Mouse (Mus musculus): ENCODE measurements around the gene Arid3a. TPM values are rescaled to one million over a fixed set of nuclear protein-coding genes. Genes with fewer than 3 reads are reported as not detected.

Arid3a gene
- total and polyA plus RNA-seq, 3 experiments: 48.4 to 114 (median 94.4) TPM

- peaks cover 62 to 90% of the 10 kb centered on the region in 2 experiments for H3K36me3 ChIP-seq (replicated peaks in 1 of 2; ENCODE audit: control insufficient read depth in 1 of 2, insufficient read depth in 1 of 2, low read length in 1 of 2)
Observed at GRCm38 (mm10) chr10:79972831-79973230, 46.0 kb downstream of the Arid3a start.

GRCm38 (mm10) chr10:79974087-79974486 lies 47.2 kb downstream of the Arid3a start:
- in situ Hi-C loops (cut with MboI; ENCODE audit: low pct_ligation_motif_present, low pct_unique_long_range_greater_than_20kb, low sequenced_read_pairs) (no loop called here), dilution Hi-C loops (cut with MboI; ENCODE audit: extremely low pct_ligation_motif_present, extremely low pct_unique_long_range_greater_than_20kb, low sequenced_read_pairs) (no loop called here)
- H3K4me1 ChIP-seq (ENCODE audit: control insufficient read depth in 1 of 2, insufficient read depth in 2 of 2): no peaks in the 10 kb centered on the region
- no peak overlapping the region for H3K27ac ChIP-seq (ENCODE audit: insufficient read depth, low read depth)
- no peaks in the 10 kb centered on the region for H3K27me3 ChIP-seq (replicated peaks)
- H3K9ac ChIP-seq (ENCODE audit: insufficient read depth, low read depth): no peak overlapping the region
- no peaks in the 10 kb centered on the region for H3K79me2 ChIP-seq (replicated peaks; ENCODE audit: control insufficient read depth, extremely low read depth, insufficient read depth, poor library complexity, severe bottlenecking)
- no peak for TF ChIP-seq ZMIZ1 (IDR thresholded peaks at IDR 0.05; ENCODE audit: low read depth, low read length)
- TF ChIP-seq ETS1 (conservative IDR thresholded peaks at IDR 0.05; ENCODE audit: low read depth, low read length): no peak
- no peak for TF ChIP-seq MEF2A (IDR thresholded peaks at IDR 0.05; ENCODE audit: borderline replicate concordance, low read depth, low read length)
- no peak for DNase-seq (ENCODE audit: extremely low read depth)
- H3K9me3 ChIP-seq (replicated peaks; ENCODE audit: low read length): peaks cover 17% of the 10 kb centered on the region
- H3K36me3 ChIP-seq (replicated peaks in 1 of 2; ENCODE audit: control insufficient read depth in 1 of 2, insufficient read depth in 1 of 2, low read length in 1 of 2): peaks cover 64 to 90% of the 10 kb centered on the region in 2 experiments
- no peak overlapping the region for H3K4me3 ChIP-seq (replicated peaks in 1 of 3; ENCODE audit: low read depth in 2 of 3, low read length in 2 of 3, poor library complexity in 1 of 3)
- H3K4me2 ChIP-seq (ENCODE audit: insufficient read depth, low read depth, poor library complexity, severe bottlenecking): no peak overlapping the region

More at GRCm38 (mm10) chr10:79972831-79973230, 46.0 kb downstream of the Arid3a start:
- in situ Hi-C loops (cut with MboI; ENCODE audit: low pct_ligation_motif_present, low pct_unique_long_range_greater_than_20kb, low sequenced_read_pairs) (no loop called here), dilution Hi-C loops (cut with MboI; ENCODE audit: extremely low pct_ligation_motif_present, extremely low pct_unique_long_range_greater_than_20kb, low sequenced_read_pairs) (no loop called here)
- H3K27me3 ChIP-seq (replicated peaks): no peaks in the 10 kb centered on the region
- no peak for DNase-seq (ENCODE audit: extremely low read depth)
- H3K9ac ChIP-seq (ENCODE audit: insufficient read depth, low read depth): no peak overlapping the region
- no peaks in the 10 kb centered on the region for H3K4me1 ChIP-seq (ENCODE audit: control insufficient read depth in 1 of 2, insufficient read depth in 2 of 2)
- H3K27ac ChIP-seq (ENCODE audit: insufficient read depth, low read depth): no peak overlapping the region
- H3K79me2 ChIP-seq (replicated peaks; ENCODE audit: control insufficient read depth, extremely low read depth, insufficient read depth, poor library complexity, severe bottlenecking): no peaks in the 10 kb centered on the region
- H3K9me3 ChIP-seq (replicated peaks; ENCODE audit: low read length): peaks cover 13% of the 10 kb centered on the region
- no peak overlapping the region for H3K4me3 ChIP-seq (replicated peaks in 1 of 3; ENCODE audit: low read depth in 2 of 3, low read length in 2 of 3, poor library complexity in 1 of 3)
- H3K4me2 ChIP-seq (ENCODE audit: insufficient read depth, low read depth, poor library complexity, severe bottlenecking): no peak overlapping the region
- no peak for TF ChIP-seq GABPA (IDR thresholded peaks at IDR 0.05; ENCODE audit: insufficient replicate concordance, low read depth, low read length)
- TF ChIP-seq MXI1 (IDR thresholded peaks at IDR 0.05; ENCODE audit: low read depth, low read length): no peak
- no peak for TF ChIP-seq JUND (conservative IDR thresholded peaks at IDR 0.05; ENCODE audit: low read depth, low read length)
- TF ChIP-seq BHLHE40 (IDR thresholded peaks at IDR 0.05; ENCODE audit: low read depth, low read length): no peak
- TF ChIP-seq E2F4 (IDR thresholded peaks at IDR 0.05; ENCODE audit: insufficient replicate concordance, low read depth, low read length): no peak
- TF ChIP-seq PAX5 (IDR thresholded peaks at IDR 0.05; ENCODE audit: low read length): no peak
- no peak for TF ChIP-seq JUN (IDR thresholded peaks at IDR 0.05; ENCODE audit: insufficient read depth, low read depth, low read length)
- TF ChIP-seq UBTF (IDR thresholded peaks at IDR 0.05; ENCODE audit: low read depth, low read length): no peak
- TF ChIP-seq ZKSCAN1 (IDR thresholded peaks at IDR 0.05; ENCODE audit: borderline replicate concordance, low read depth, low read length): no peak

GRCm38 (mm10) chr10:79974668-79975067 lies 47.8 kb downstream of the Arid3a start:
- Histone ChIP-seq H3K9ac (ENCODE audit: insufficient read depth, low read depth) (no peak overlapping the region), H3K4me1 (ENCODE audit: control insufficient read depth in 1 of 2, insufficient read depth in 2 of 2) (peaks cover under 1% of the 10 kb centered on the region in 2 experiments; a peak in 1 of 4 replicates), H3K36me3 (replicated peaks in 1 of 2; ENCODE audit: control insufficient read depth in 1 of 2, insufficient read depth in 1 of 2, low read length in 1 of 2) (peaks cover 67 to 91% of the 10 kb centered on the region in 2 experiments), H3K9me3 (replicated peaks; ENCODE audit: low read length) (peaks cover 17% of the 10 kb centered on the region), H3K27ac (ENCODE audit: insufficient read depth, low read depth) (no peak overlapping the region), H3K4me2 (ENCODE audit: insufficient read depth, low read depth, poor library complexity, severe bottlenecking) (no peak overlapping the region), H3K27me3 (replicated peaks) (no peaks in the 10 kb centered on the region), H3K4me3 (replicated peaks in 1 of 3; ENCODE audit: low read depth in 2 of 3, low read length in 2 of 3, poor library complexity in 1 of 3) (no peak overlapping the region), H3K79me2 (replicated peaks; ENCODE audit: control insufficient read depth, extremely low read depth, insufficient read depth, poor library complexity, severe bottlenecking) (no peaks in the 10 kb centered on the region; the same call in 1 of the 2 replicates)
- in situ Hi-C loops (cut with MboI; ENCODE audit: low pct_ligation_motif_present, low pct_unique_long_range_greater_than_20kb, low sequenced_read_pairs) (no loop called here), dilution Hi-C loops (cut with MboI; ENCODE audit: extremely low pct_ligation_motif_present, extremely low pct_unique_long_range_greater_than_20kb, low sequenced_read_pairs) (no loop called here)
- no peak for DNase-seq (ENCODE audit: extremely low read depth)
- TF ChIP-seq PAX5 (IDR thresholded peaks at IDR 0.05; ENCODE audit: low read length) (no peak), TCF12 (IDR thresholded peaks at IDR 0.05; ENCODE audit: low read depth, low read length) (no peak), JUN (IDR thresholded peaks at IDR 0.05; ENCODE audit: insufficient read depth, low read depth, low read length) (no peak), GABPA (IDR thresholded peaks at IDR 0.05; ENCODE audit: insufficient replicate concordance, low read depth, low read length) (no peak), MAX (IDR thresholded peaks at IDR 0.05; ENCODE audit: low read length) (no peak), IRF4 (IDR thresholded peaks at IDR 0.05; ENCODE audit: low read depth, low read length) (no peak), MAZ (IDR thresholded peaks at IDR 0.05; ENCODE audit: low read depth, low read length) (no peak), MAFK (IDR thresholded peaks at IDR 0.05; ENCODE audit: insufficient replicate concordance, low read length) (no peak), ZC3H11A (IDR thresholded peaks at IDR 0.05; ENCODE audit: low read depth, low read length) (no peak), BHLHE40 (IDR thresholded peaks at IDR 0.05; ENCODE audit: low read depth, low read length) (no peak), USF1 (IDR thresholded peaks at IDR 0.05; ENCODE audit: low read depth, low read length) (no peak), SIN3A (IDR thresholded peaks at IDR 0.05; ENCODE audit: low read length) (no peak)
